Mouse (Mus musculus): Measurements from ENCODE around the gene Arhgap10. TPM values are rescaled to one million over a fixed set of nuclear protein-coding genes. Genes with fewer than 3 reads are reported as not detected.
A peak's percentile ranks its signal among the peaks of the same experiment; 100 is the strongest.

The Arhgap10 gene
- total and polyA plus RNA-seq, 3 experiments, result 22.5 to 58.2 (median 51.4) TPM

GRCm38 (mm10) chr8:77487590-77488214, 30.1 kb downstream of the Arhgap10 start:
- WGBS, result 54% methylated on average over 10 of the region's 10 CpGs
- no peak overlapping the region for H3K9ac ChIP-seq (ENCODE audit: low read depth, low read length)
- peak in 1 of 2 experiments; percentile 47 for DNase-seq
- no peak overlapping the region for H3K4me3 ChIP-seq
- peaks cover 43% of the 10 kb centered on the region for H3K4me1 ChIP-seq (ENCODE audit: control insufficient read depth, insufficient read depth, low read length)
- H3K27me3 ChIP-seq (ENCODE audit: control insufficient read depth, insufficient read depth, low read length), result no peaks in the 10 kb centered on the region
- H3K79me2 ChIP-seq (replicated peaks; ENCODE audit: control insufficient read depth, insufficient read depth, low read length), result 0 out of 2 replicates have a peak, but pooled peaks cover 2% of the 10 kb centered on the region
- TF ChIP-seq EP300 (IDR thresholded peaks at IDR 0.05; ENCODE audit: insufficient read depth, low read depth, low read length), result no peak
- TF ChIP-seq CTCF (IDR thresholded peaks at IDR 0.05), result no peak
- no peak for TF ChIP-seq POLR2A (IDR thresholded peaks at IDR 0.05; ENCODE audit: insufficient read depth, low read depth, low read length)
- H3K36me3 ChIP-seq (ENCODE audit: control insufficient read depth, insufficient read depth, low read length), result peaks cover 2% of the 10 kb centered on the region
- intact Hi-C loops (cut with DNase I), result no loop called here
- peak overlapping the region; percentile 65 for H3K27ac ChIP-seq

DNA sequence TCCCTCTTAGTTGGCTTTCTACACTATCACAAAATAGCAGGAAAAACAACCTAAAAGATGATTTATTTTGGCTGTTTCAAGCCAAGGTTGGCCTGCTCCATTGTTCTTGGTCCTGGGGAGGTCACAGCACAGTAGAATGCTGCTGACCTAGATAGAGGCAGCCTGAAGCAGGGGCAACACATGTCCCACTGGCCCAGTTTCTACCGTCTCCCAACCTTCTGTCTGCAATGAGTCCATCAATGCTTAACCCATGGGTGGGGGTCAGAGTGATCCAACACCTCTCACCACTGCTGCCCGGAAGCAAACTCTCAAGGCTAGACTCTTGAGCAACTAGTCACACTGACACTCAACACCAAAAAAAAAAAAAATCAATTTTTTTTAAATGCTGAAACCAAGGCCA, 31.0 kb downstream of the Arhgap10 start:
- intact Hi-C loops (cut with DNase I), result no loop called here
- whole genome bisulfite sequencing, result 64% methylated on average over 2 of the region's 2 CpGs
- Histone ChIP-seq H3K9ac (ENCODE audit: low read depth, low read length) (no peak overlapping the region), H3K4me3 (no peak overlapping the region), H3K4me1 (ENCODE audit: control insufficient read depth, insufficient read depth, low read length) (peaks cover 41% of the 10 kb centered on the region), H3K79me2 (replicated peaks; ENCODE audit: control insufficient read depth, insufficient read depth, low read length) (0 out of 2 replicates have a peak, but pooled peaks cover 2% of the 10 kb centered on the region), H3K27me3 (ENCODE audit: control insufficient read depth, insufficient read depth, low read length) (no peaks in the 10 kb centered on the region), H3K36me3 (ENCODE audit: control insufficient read depth, insufficient read depth, low read length) (peaks cover 2% of the 10 kb centered on the region), H3K27ac (no peak overlapping the region)
- no peak for TF ChIP-seq CTCF (IDR thresholded peaks at IDR 0.05)
- no peak for TF ChIP-seq POLR2A (IDR thresholded peaks at IDR 0.05; ENCODE audit: insufficient read depth, low read depth, low read length)
- TF ChIP-seq EP300 (IDR thresholded peaks at IDR 0.05; ENCODE audit: insufficient read depth, low read depth, low read length), result no peak
- no peak for DNase-seq

DNA sequence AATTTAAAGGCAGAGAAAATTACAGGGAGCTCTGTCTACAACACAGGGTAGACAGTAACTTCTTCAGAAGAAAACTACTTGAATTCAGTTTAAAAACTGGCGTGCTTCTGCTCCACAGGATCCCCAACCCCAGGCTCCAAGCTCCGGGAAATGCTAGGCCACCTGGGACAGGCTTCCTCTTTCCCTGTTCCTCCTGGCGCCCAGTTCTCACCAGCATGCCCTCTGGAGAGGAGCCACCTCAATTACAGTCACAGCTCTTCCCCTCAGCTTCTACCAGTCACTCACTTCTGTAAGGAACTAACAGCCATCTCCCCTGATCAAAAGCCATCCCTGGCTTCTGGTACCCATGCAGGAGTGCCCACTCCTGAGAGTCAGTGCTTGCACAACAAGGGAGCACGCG, 32.9 kb downstream of the Arhgap10 start:
- intact Hi-C loops (cut with DNase I), result no loop called here
- H3K79me2 ChIP-seq (replicated peaks; ENCODE audit: control insufficient read depth, insufficient read depth, low read length), result no peaks in the 10 kb centered on the region
- H3K4me3 ChIP-seq, result no peak overlapping the region
- H3K27ac ChIP-seq, result peak overlapping the region; percentile 33
- H3K4me1 ChIP-seq (ENCODE audit: control insufficient read depth, insufficient read depth, low read length), result peaks cover 33% of the 10 kb centered on the region
- no peak overlapping the region for H3K9ac ChIP-seq (ENCODE audit: low read depth, low read length)
- 37% methylated on average over 5 of the region's 5 CpGs for WGBS
- H3K27me3 ChIP-seq (ENCODE audit: control insufficient read depth, insufficient read depth, low read length), result no peaks in the 10 kb centered on the region
- peaks cover 2% of the 10 kb centered on the region for H3K36me3 ChIP-seq (ENCODE audit: control insufficient read depth, insufficient read depth, low read length)
- peak in 1 of 2 experiments; percentile 42 for DNase-seq
- TF ChIP-seq EP300 (IDR thresholded peaks at IDR 0.05; ENCODE audit: insufficient read depth, low read depth, low read length), result no peak
- TF ChIP-seq POLR2A (IDR thresholded peaks at IDR 0.05; ENCODE audit: insufficient read depth, low read depth, low read length), result no peak
- TF ChIP-seq CTCF (IDR thresholded peaks at IDR 0.05), result no peak; the same call in 1 of the 2 replicates

DNA sequence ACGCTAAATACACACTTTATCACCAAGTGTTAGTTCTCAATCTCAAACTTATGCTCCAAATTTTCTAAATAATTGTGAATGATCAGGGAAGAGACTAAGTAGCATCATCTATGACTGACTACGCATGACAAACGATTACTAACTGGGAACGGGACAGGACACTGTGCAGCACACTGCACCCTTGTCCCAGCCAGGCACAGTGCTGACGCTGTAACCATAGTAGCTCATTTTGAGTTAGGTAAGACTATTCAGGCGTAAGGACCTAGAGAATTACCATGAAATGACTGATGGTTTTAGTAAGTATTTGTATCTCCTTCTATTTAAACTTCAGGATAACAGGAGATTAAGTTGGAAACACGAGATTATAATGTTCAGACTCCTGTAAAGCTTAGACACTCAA, 33.5 kb downstream of the Arhgap10 start:
- Histone ChIP-seq H3K4me3 (no peak overlapping the region), H3K4me1 (ENCODE audit: control insufficient read depth, insufficient read depth, low read length) (peaks cover 36% of the 10 kb centered on the region), H3K9ac (ENCODE audit: low read depth, low read length) (no peak overlapping the region), H3K27ac (peak overlapping the region; percentile 26), H3K36me3 (ENCODE audit: control insufficient read depth, insufficient read depth, low read length) (peaks cover 2% of the 10 kb centered on the region), H3K79me2 (replicated peaks; ENCODE audit: control insufficient read depth, insufficient read depth, low read length) (no peaks in the 10 kb centered on the region), H3K27me3 (ENCODE audit: control insufficient read depth, insufficient read depth, low read length) (no peaks in the 10 kb centered on the region)
- WGBS, result 70% methylated on average over 7 of the region's 7 CpGs
- intact Hi-C loops (cut with DNase I), result no loop called here
- no peak for DNase-seq
- TF ChIP-seq EP300 (IDR thresholded peaks at IDR 0.05; ENCODE audit: insufficient read depth, low read depth, low read length) (no peak), CTCF (IDR thresholded peaks at IDR 0.05) (no peak), POLR2A (IDR thresholded peaks at IDR 0.05; ENCODE audit: insufficient read depth, low read depth, low read length) (no peak)

GRCm38 (mm10) chr8:77483676-77484075, 34.1 kb downstream of the Arhgap10 start:
- H3K9ac ChIP-seq (ENCODE audit: low read depth, low read length), result no peak overlapping the region
- H3K27ac ChIP-seq, result peak overlapping the region; percentile 55
- H3K79me2 ChIP-seq (replicated peaks; ENCODE audit: control insufficient read depth, insufficient read depth, low read length), result 0 out of 2 replicates have a peak, but pooled peaks cover 1% of the 10 kb centered on the region
- H3K27me3 ChIP-seq (ENCODE audit: control insufficient read depth, insufficient read depth, low read length), result no peaks in the 10 kb centered on the region
- intact Hi-C loops (cut with DNase I), result no loop called here
- H3K36me3 ChIP-seq (ENCODE audit: control insufficient read depth, insufficient read depth, low read length), result peaks cover 3% of the 10 kb centered on the region
- H3K4me1 ChIP-seq (ENCODE audit: control insufficient read depth, insufficient read depth, low read length), result peaks cover 38% of the 10 kb centered on the region
- DNase-seq, result peak in 1 of 2 experiments; percentile 61
- 45% methylated on average over 4 of the region's 4 CpGs for WGBS
- no peak overlapping the region for H3K4me3 ChIP-seq
- no peak for TF ChIP-seq POLR2A (IDR thresholded peaks at IDR 0.05; ENCODE audit: insufficient read depth, low read depth, low read length)
- TF ChIP-seq EP300 (IDR thresholded peaks at IDR 0.05; ENCODE audit: insufficient read depth, low read depth, low read length), result no peak
- no peak for TF ChIP-seq CTCF (IDR thresholded peaks at IDR 0.05)

DNA sequence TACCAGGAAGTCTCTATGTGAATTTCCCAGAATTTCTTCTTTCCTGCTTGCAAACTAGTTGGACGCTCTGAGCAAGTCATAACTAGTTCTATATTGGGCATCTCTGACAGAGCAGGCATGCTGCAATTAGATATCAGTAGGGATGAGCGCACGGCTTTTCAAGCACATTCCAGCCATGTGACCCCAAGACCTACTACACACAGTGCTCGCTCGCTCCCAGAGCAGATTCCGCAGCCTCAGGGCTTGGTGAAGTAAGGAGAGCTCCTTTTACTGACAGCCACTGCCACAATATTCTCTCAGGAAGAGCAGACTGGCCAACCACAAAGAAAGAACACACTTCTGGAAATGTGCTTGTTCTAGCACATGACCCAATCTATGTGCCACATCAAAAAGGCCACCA, 36.0 kb downstream of the Arhgap10 start:
- Histone ChIP-seq H3K4me1 (ENCODE audit: control insufficient read depth, insufficient read depth, low read length) (peaks cover 40% of the 10 kb centered on the region), H3K27ac (peak overlapping the region; percentile 65), H3K27me3 (ENCODE audit: control insufficient read depth, insufficient read depth, low read length) (no peaks in the 10 kb centered on the region), H3K9ac (ENCODE audit: low read depth, low read length) (no peak overlapping the region), H3K79me2 (replicated peaks; ENCODE audit: control insufficient read depth, insufficient read depth, low read length) (0 out of 2 replicates have a peak, but pooled peaks cover 1% of the 10 kb centered on the region), H3K4me3 (no peak overlapping the region), H3K36me3 (ENCODE audit: control insufficient read depth, insufficient read depth, low read length) (peaks cover 6% of the 10 kb centered on the region)
- intact Hi-C loops (cut with DNase I), result no loop called here
- DNase-seq, result peak in 1 of 2 experiments; percentile 63
- WGBS, result 44% methylated on average over 6 of the region's 6 CpGs
- no peak for TF ChIP-seq CTCF (IDR thresholded peaks at IDR 0.05)
- no peak for TF ChIP-seq EP300 (IDR thresholded peaks at IDR 0.05; ENCODE audit: insufficient read depth, low read depth, low read length)
- TF ChIP-seq POLR2A (IDR thresholded peaks at IDR 0.05; ENCODE audit: insufficient read depth, low read depth, low read length), result no peak
